Mouse (Mus musculus) kidney, postnatal 14 days (tissue): ENCODE results near the gene Il6ra.

Experiments used
- DNase-seq: peaks from one replicate; pipeline ENCODE4 v3.0.0; 2022; ENCODE audit warnings: mixed read lengths

The Il6ra gene

DNA sequence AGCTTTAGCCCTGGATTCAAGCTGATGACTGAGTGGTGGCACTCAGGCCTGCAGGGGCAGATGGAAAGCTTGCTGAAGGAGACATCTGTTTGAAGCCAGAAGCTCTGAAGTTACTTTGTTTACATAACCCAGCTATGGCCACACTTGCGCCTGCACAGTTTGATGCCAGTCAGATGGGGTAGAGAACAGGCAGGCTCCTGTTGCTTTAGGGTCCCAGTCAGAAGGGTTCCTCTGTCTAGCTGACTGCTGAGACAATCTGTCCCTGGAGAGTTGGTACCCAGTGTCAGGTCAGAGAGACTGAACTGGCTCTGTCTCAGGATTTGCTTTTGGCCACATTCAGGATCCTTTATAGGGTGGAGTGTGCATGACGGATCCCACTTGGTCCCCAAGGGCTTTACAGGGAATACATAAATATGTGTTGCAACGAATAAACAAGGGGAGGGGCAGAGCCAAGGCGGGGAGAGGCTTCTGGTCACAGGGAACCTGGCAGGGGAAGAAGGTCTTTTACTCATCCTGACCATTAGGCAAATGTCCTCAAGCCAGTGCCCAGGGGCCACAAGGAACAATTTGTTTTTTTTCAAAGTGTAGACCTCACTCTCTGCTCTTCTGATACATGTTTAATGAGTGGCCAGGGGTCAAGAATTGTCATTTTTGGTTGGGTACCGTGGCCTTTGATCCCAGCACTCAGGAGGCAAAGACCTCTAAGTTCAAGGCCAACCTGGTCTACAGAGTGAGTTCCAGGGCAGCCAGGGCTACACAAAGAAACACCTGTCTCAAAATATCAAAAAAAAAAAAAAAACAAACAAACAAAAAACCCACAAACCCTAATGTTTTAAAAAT lies 3.1 kb downstream of the Il6ra start:
- DNase-seq: no peak

DNA sequence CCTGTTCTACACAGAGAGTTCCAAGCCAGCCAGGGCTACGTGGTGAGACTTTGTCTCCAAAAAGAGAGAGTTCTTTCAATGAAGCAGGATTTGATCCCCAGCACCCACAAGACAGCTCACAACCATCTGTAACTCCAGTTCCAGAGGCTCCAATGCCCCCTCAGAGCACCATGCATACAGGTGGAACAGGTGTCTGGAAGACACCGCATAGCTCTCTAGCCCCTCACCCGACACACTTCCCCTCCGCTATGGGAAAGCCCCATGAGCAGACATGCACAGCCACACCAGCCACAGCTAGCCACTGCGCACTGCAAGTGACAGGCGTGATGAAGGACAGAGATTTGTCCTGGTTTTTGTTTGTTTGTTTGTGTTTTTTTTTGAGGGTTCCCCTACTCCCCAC lies 4.2 kb downstream of the Il6ra start:
- DNase-seq: no peak

DNA sequence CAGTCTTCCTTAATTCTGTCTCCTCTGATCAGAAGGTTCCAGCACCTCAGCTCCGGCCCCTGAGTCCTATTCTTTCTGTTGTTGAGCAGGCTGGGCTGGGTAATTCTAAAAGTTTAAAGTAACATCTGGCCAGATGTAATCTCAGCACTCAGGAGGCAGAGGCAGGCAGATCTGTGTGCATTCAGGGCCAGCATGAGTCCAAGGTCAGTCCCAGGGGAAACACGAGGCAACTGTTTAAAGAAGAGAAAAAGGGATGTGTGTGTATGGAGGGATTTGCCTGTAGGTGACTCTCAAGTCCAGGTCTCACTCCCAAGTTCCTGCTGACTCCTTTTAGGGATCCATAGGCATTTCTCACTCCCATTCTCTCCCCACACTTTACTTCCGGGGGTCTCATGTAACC lies 5.2 kb downstream of the Il6ra start:
- DNase-seq: no peak

DNA sequence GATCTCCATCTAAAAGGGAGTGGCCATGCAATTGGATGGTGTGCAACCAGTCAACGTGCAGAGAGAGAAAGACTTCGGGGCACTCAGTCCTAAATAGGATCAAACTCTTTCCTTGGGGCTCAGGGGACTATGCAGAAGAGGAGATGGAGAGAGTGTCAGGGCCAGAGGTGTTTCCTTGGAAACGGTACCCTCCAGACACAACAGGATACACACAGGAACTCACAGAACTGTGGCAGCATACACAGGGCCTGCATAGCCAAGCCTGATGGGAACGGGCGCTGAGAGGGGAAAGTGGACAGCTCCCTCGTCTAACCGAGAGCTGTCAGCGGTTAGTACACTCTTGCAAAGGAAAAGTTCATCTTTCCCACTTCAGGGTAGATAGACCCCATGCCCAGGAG lies 13.5 kb downstream of the Il6ra start:
- DNase-seq: no peak

DNA sequence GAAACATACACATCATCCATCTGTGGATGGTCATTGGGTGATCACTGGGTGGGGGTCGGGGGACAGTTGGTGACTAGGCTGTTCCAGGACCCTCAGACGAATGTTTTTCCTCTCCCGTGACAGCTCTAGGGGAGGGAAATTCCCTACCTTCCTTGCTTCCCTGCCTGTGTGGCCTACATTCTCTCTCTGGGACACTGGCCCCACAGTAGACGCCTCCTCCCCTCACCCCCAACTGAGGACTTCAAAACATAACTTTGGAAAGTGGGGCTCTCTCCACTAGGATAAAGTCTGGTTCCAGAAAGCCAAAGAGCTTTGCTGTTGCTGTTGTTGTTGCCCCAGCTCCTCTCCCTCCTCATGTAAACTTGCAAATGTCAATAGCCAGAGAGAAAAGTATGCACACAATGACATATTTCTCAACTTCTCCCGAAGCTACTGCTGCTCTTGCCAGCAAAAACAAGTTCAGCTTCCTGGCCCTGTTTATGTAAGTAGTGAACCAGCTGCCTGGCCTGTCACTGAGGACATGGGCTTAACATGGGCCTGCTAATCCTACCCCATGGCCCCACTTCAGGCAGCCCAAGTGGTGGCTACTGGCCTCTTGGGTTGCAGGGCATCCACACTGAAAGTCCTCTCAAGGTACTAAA lies 14.0 kb downstream of the Il6ra start:
- DNase-seq: peak; percentile 66

DNA sequence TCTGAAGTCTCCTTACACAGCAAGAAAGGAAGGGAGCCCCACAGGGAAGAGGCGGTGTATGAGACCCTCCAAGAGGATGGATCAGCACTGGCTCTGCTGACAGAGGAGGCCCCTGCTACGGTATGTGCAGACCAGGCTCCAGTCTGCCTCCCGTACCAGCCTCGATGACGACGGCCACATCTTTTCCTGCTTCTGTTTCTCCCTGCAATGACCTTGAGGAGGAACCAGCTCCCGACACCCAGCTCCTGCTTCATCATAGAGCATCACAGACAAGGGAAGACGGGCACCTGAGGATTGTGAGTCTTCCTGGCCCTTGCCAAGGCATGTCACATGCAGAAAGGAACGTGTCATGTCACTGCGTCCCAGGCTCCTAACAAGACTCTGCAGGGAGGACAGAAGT lies 15.0 kb downstream of the Il6ra start:
- DNase-seq: no peak

DNA sequence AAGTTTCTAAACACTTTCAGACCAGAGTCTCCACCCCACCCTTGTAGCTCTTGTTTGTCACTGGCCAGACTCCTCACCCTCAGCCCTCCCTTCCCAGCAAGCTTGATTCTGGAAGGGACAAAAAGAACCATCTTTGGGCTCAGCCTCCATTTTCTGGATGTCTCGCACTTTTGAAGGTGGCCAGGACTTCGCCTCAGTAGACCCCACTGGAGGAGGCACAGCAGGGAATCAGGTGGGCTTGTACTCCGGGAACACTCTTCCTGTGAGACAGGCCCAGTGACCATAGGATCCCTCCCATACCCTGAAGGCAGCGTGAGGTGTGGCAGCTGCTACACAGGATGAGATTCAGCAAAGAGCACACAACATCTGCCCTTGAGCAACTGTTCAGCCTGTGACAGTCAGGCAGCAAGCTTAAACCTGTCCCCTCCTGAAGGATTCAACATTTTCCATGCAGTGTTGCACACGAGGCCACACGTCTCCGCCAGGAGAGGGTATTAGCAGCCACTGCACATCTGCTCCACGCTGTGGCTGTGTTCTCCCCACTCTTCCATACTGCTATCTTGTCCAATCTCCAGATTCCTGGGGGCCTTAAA lies 15.7 kb downstream of the Il6ra start:
- DNase-seq: no peak

DNA sequence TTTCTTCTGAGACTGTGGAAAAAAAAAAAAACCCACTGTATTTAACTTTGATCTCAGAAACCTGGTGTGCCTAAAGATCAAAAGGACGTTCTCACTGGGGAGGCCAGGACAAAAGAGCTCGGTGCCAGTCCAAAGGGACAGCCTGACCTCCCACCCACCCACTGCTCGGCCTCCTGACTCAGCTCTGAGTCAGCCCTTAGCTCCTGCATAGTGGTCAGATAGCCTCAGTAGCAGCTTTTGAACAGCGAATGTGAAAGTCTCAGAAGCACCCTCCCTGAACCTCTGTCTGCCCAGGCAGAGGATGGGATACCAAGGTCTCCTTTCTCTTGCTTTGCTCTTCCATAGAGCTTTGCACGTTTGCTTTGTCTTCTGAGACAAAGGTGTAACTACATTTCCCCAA lies 16.4 kb downstream of the Il6ra start:
- DNase-seq: no peak

DNA sequence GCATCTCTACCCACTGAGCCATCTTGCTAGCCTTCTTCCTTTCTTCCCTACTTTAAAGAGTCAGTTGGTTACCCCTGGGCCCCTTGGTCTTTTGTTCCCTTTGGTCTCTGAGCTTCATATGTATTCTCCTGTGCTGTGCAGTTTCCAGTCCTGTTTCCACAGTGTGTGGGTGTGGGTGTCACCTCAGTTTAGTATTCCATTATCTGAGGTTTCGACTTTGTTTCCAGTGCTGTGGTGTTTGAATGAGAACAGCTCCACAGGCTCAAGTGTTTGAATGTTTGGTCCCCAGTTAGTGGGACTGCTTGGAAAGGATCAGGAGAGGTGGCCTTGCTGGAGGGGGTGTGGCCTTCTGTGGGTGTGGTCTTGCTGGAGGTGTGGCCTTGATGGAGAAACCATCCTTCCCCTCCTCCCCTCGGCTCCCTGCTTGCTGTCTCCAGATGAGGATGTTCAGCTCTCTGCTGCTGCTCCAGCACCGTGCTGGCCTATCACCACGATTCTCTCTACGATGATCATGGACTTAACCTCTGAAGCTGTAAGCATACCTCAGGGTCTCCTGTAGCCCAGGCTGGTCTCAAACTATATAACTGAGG lies 20.4 kb downstream of the Il6ra start:
- DNase-seq: no peak

DNA sequence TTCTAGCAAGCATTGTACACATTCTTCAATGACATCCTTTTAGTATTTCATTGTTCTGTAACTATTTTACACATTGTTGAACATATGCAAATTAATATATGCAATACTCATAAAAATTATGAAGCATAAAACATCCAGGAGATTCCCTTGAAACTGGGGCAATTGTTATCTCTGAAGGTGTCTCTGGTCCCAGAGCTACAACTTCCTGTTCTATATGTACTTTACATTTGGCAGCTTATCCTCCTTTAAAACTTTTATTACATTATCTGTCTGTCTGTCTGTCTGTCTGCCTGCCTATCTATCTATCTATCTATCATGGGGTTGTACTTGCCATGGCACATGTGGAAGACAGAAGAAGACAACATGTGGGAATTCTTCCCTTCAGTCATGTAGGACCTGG lies 21.3 kb downstream of the Il6ra start:
- DNase-seq: no peak

DNA sequence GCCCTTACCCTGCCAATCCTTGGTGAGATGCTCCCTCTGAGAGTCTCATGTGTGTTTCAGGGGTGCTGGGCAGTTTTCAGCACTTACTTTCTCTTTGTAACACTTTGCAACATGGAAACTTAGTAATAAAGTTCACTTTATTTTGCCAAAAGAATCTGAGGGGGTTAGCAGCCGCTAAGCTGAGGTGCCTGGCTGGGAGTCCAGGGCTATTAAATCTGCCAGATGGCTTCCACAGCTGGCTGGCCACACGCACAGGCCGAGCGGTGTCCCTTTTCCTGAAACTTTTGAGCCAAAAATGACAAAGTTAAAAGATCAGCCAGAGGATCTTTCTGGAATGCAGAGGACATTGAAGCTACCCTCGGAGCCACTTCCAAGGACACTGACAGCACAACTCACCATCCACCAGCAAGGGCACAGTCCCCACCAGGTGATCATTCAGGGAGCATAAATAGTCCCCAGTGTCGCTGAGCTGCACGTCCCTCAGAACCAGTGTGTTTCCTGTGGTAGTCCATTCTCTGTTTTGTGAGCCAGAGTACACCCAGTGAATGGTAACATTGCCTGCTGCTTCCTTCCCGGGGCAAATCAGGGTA lies 23.1 kb downstream of the Il6ra start:
- no peak for DNase-seq

DNA sequence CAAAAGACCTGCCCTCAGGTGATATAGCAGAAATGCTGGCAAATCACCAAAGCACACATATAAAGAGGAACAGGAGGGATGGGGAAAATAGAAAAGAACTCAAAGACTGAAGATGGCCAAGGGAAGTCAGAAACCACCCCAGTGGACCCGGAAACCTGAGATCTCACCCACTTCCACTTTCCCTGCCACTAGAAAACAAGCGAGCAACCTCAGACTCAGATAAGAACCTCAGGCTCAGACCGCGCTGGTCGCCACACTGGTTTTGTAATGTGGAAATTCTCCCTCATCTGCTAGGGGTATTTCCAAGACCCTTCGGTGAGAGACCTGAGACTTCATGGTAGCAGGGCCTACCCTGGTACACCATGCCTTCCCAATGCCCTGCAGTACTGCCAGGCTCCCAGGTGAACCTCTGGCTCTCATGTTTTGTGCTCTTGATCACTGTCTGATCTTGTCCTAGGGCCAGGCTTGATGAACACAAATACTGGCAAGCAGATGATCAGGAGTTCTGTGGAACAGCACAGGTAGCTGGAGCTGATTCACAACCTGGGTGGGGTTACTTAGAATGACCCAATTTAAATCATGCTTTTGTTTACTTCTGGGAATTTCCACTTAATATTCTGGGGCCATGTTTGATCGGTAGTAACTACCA lies 25.3 kb downstream of the Il6ra start:
- no peak for DNase-seq

DNA sequence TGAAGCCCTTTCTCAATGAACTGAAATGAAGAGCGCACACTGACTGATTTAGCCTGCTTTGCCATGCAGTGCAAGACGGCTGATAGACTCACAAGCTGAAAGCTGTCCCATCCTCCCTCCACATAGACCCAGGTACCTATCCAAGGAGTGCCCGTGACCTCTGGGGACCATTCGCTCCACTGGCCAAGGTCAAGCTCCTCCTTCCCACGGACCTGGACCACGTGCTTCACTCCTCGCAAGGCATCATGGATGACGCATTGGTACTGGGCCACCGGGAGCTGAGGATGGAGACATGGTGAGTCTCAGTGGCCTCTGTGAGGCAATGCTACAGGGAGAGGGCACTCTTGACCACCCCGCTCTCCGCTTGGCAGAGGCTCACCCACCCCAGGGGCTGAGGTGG lies 27.2 kb downstream of the Il6ra start:
- no peak for DNase-seq

DNA sequence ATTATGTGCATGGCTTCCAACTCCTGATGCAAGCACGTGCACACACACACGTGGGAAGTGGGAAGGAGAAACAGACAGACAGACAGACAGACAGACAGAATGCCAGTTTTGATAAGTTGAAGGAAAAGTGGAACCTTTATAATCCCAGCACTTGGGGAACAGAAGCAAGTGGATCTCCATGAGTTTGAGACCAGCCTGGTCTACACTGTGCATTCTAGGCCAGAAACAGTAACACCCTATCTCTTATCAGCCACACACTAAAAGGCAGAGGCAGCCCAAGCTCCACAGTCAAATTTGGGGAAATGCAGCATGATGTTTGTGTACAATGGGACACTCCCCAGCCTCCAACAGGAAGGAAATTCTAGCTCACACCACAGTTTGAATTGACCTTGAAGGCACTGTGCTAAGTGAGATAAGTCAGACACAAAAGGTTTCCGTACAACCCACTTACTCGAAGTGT lies 29.4 kb downstream of the Il6ra start:
- no peak for DNase-seq

DNA sequence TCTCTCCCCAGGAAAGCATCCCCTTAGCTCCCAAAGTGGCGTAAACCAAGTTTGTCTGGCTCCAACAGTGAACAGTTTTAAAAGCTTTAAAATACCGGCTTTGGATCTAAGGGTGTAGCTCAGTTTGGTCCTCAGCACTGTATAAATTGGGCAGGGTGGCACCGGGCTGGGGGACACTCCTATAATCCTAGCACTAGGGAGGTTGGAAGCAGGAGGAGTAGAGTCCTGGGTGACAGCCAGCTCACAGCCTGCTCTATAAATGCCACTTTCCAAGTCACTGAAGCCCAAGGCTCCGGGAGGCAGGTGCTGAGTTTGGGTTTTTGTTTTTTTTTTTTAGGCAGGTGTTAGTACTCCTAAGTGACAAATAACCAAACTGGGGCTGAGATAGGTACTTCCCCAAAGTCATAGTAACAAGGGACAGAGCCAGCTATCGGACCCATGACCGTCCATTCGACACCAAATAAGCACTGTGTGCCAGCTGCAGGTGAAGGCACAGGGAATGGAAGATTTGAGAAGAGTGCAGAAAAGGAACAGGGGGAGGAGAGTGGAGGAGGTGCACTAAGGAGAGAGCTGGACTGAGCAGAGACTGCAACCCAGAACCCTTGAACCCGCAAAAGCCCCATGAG lies 30.3 kb downstream of the Il6ra start:
- no peak for DNase-seq

DNA sequence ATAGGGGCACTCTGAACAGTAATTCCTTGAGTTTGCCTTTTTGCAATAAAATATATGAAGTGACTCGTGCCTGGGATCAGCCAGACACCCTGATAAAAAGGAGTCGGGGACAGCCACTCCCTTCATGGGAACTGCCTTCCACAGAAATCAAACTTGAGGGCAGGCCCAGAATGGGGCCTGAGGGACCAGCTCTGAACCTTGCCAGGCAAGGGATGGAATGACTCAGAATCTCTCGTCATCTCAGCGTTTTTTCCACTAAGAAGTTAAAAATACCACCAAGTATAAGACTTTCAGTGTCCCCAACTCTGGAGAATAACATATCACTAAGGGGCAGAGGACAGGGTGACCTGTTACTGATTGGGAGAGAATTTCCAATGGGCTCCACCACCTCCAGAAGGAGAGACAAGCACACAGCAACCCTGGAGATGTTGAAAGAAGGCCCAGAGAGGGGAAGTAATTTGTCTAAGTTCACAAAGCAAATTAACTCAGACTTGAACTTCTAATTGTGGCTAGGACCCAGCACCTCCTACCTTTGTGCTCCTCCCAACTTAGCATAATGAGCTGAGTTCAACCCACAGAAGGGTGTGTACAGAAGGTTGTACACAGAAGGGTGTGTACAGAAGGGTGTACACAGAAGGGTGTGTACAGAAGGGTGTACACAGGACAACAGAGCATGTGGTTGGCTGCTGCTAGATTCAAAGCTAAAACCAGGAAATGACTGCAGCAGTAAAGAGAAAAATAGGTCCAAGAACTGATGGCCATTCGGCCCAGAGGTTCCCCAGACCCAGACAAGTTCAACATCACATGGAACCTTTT lies 32.8 kb downstream of the Il6ra start:
- DNase-seq: no peak

DNA sequence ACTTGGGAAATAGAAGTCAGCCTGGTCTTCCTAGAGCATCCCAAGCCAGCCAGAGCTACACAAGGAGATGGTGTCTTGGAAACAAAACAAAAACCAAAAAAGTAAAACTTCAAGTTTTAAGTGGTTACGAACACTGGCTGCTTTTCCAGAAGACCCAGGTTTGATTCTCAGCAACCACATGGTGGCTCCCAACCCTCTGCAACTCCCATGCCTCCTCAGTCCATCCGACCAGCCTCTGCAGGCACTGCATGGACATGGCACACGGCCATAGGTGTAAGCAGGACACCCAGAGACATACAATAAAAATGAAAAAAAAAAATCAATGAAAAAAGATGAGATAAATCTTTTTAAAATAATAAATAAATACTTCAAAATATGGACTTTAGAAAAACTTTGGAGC lies 33.7 kb downstream of the Il6ra start:
- no peak for DNase-seq

DNA sequence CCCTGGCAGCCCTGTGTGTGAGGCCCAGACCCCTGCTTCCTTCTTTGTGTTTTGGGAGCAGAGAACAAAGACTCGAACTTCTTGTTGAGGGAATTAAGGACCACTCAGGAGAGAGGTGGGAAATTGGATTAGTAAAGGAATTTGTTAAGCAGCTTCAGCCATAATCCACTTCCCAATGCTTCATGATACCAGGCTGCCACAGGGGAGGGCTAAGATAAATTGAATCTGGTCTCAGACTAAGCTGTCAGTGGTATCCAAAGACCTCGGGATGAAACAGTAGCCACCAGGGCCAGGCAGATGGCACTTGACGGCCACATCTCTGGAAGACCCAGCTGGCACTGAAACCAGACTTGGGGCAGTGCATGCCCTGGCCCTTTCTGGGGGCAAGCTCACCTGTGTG lies 34.5 kb downstream of the Il6ra start:
- DNase-seq: no peak

DNA sequence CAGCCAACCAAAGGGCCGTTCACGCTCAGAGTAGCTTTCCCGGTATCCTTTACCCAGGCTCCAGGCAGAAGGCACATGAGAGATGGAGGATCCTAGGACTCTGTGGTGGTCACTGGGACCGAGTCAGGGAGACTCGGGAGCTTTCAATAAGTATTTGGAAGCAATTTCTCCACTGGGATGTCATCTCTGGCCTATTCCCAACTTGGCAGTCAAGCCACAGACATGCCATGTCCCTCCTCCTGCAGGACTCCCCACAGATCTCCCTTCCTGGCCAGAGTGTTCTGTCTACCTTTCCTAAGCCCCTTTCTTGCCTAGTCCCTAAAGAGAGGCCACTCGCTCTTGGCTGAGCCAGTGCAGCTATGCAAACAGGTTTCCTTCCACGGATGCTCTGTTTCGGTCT lies 35.9 kb downstream of the Il6ra start:
- DNase-seq: no peak

DNA sequence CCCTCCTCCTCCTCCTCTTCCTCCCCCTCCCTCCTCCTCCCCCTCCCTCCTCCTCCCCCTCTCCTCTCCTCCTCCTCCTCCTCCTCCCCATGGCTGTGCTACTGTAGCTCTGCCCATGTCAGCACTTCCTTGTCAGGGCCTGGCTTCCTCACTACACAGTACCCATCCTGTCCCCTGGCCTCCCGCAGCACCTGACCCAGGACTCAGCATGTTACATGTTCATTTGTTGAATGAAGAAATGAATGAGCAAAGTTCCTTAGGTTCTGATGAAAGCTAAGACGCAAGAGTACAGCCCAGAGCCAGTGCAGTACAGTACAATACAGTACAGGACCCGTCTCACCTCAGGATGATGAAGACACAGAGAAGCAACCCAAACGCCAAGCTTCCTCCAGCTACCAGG lies 36.5 kb downstream of the Il6ra start:
- no peak for DNase-seq

DNA sequence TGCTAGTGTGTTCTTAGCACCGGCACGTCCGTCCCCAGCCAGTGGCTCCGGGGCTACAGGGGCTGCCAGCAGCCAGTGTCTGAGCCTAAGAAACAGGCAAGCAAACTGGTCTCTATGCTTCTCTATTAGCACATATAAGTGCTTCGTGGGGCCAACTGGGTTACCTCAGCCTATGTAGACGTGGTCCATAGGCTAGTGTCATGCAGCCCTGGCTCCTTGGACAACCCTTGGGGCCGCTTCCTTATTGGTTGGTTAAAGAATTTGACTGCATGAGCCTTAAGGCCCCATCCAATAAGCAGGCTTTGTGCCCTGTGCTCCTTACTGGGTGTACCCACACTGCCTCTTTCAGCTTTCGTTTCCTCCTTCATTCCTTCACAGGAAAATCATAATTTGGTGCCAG lies 37.2 kb downstream of the Il6ra start:
- no peak for DNase-seq

DNA sequence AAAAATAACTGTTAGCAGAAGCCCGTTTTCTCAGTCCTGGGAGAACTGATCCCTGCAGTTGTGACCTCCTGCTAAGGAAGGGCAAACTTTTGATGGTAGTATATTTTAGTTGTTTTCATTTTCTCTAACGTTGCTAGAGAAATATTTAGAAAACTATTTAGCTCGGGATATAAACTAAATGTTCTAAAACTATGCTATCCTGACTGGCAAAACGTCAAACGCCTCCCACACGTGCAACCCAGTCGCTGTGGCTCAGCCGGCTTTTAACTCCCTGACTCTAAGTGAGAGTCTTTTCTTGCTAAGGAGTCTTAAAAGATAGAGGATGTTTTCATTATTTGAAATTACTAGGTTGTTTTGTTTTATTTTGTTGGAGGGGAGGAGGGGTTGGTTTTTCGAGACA lies 38.0 kb downstream of the Il6ra start:
- DNase-seq: no peak
